15 mouse cellular contexts compared by ENCODE assay signal in genomic region chr6:83323652-83324419, GRCm38 (mm10). TPM values are rescaled to one million over a fixed set of nuclear protein-coding genes. Genes with fewer than 3 reads are reported as not detected.
DNase-seq lines count a peak whose midpoint lies in the region; ATAC-seq and TF ChIP-seq lines count a peak whose summit lies in the region.
"Had no signal": no experiment of that assay in that cellular context is flagged by ENCODE, and none has a peak within 500 bp of the region (broad histone marks: within the 10 kb centered on the region; RNA-seq: fewer than 3 reads in every experiment).

No protein-coding gene starts in this region.

- no peak for ATAC-seq in G1E (ENCODE audit: extremely low read depth, insufficient number of reproducible peaks, low FRiP score, poor library complexity, severe bottlenecking)
- peak; percentile 45 for ATAC-seq in granulocyte monocyte progenitor cell, adult 5-6 weeks (replicated peaks; ENCODE audit: poor library complexity, severe bottlenecking)
- ATAC-seq in midbrain, embryonic 15.5 days (replicated peaks) = no peak
- ATAC-seq in forebrain, postnatal 0 days = no peak

- H3K4me2 ChIP-seq in midbrain, embryonic 15.5 days = no peak overlapping the region
- no peak overlapping the region for H3K4me2 ChIP-seq in forebrain, postnatal 0 days (ENCODE audit: low read depth)
- H3K4me2 ChIP-seq: heart, embryonic 15.5 days; hindbrain, embryonic 12.5 days had no signal

- DNase-seq in A20 (ENCODE audit: low read depth, low spot score) (peak; percentile 60), G1E (ENCODE audit: low spot score) (peak; percentile 35)
- no peak for DNase-seq in left cerebral cortex, adult 2 months (ENCODE audit: extremely low spot score in 1 of 2, low spot score in 2 of 2)
- no peak for DNase-seq in forebrain, postnatal 0 days
- DNase-seq: cerebellum, adult 9-11 months; kidney, adult 18-20 months; kidney, postnatal 4 days; lung, postnatal 14 days; midbrain, embryonic 14.5 days; thymus, adult 2 months had no signal

- peaks cover 46% of the 10 kb centered on the region for H3K4me1 ChIP-seq in G1E (ENCODE audit: insufficient read depth, low read depth, low read length)
- H3K4me1 ChIP-seq in midbrain, embryonic 15.5 days = peaks cover 22% of the 10 kb centered on the region
- H3K4me1 ChIP-seq in forebrain, postnatal 0 days (ENCODE audit: insufficient read depth) = peaks cover 8% of the 10 kb centered on the region

- H3K4me3 ChIP-seq in G1E (ENCODE audit: low read depth, low read length) (peak overlapping the region; percentile 44; the same call in 1 of the 2 replicates), macrophage (ENCODE audit: inconsistent target) (no peak overlapping the region)
- H3K4me3 ChIP-seq in midbrain, embryonic 15.5 days = no peak overlapping the region
- no peak overlapping the region for H3K4me3 ChIP-seq in left cerebral cortex, adult 2 months
- no peak overlapping the region for H3K4me3 ChIP-seq in forebrain, postnatal 0 days (ENCODE audit: low read depth, low read length)
- H3K4me3 ChIP-seq: heart, embryonic 15.5 days; hindbrain, embryonic 12.5 days had no signal

- H3K9ac ChIP-seq in midbrain, embryonic 15.5 days = no peak overlapping the region
- no peak overlapping the region for H3K9ac ChIP-seq in forebrain, postnatal 0 days
- H3K9ac ChIP-seq: heart, embryonic 15.5 days; hindbrain, embryonic 12.5 days had no signal

- intact Hi-C loops in left cerebral cortex, adult 2 months (cut with DNase I) = loop anchor here (10.0 kb wide), 1 partner anchor 451 kb away; the partner anchor contains the start of gene Tex261

- peaks cover 47% of the 10 kb centered on the region for H3K79me2 ChIP-seq in macrophage (ENCODE audit: inconsistent target)

- no peak for TF ChIP-seq CTCF in G1E (IDR thresholded peaks at IDR 0.05; ENCODE audit: low read depth, low read length)
- TF ChIP-seq CTCF in left cerebral cortex, adult 2 months (IDR thresholded peaks at IDR 0.05) = no peak
- no peak for TF ChIP-seq CTCF in forebrain, postnatal 0 days (IDR thresholded peaks at IDR 0.05; ENCODE audit: low read depth)

- 5% methylated on average over 5 of the region's 8 CpGs for WGBS in macrophage (ENCODE audit: missing documents)
- 64% methylated on average over 8 of the region's 8 CpGs for WGBS in midbrain, embryonic 15.5 days
- WGBS in forebrain, postnatal 0 days = 75% methylated on average over 8 of the region's 8 CpGs

- H3K9me3 ChIP-seq in G1E (replicated peaks) = no peaks in the 10 kb centered on the region
- H3K9me3 ChIP-seq in midbrain, embryonic 15.5 days = no peaks in the 10 kb centered on the region
- no peaks in the 10 kb centered on the region for H3K9me3 ChIP-seq in forebrain, postnatal 0 days (ENCODE audit: low read length)
- H3K9me3 ChIP-seq: heart, embryonic 15.5 days; hindbrain, embryonic 12.5 days had no signal

- H3K36me3 ChIP-seq in G1E (replicated peaks) (peaks cover 26% of the 10 kb centered on the region), macrophage (ENCODE audit: inconsistent target) (peaks cover 7% of the 10 kb centered on the region; the same call in 1 of the 2 replicates)
- no peaks in the 10 kb centered on the region for H3K36me3 ChIP-seq in midbrain, embryonic 15.5 days (replicated peaks)
- no peaks in the 10 kb centered on the region; the same call in 1 of the 2 replicates for H3K36me3 ChIP-seq in forebrain, postnatal 0 days (ENCODE audit: insufficient read depth)
- H3K36me3 ChIP-seq: heart, embryonic 15.5 days; hindbrain, embryonic 12.5 days had no signal

- H3K27me3 ChIP-seq in G1E (ENCODE audit: insufficient read depth, low read length) = no peaks in the 10 kb centered on the region
- H3K27me3 ChIP-seq in midbrain, embryonic 15.5 days (replicated peaks) = no peaks in the 10 kb centered on the region
- H3K27me3 ChIP-seq in forebrain, postnatal 0 days (ENCODE audit: insufficient read depth, low read length) = no peaks in the 10 kb centered on the region
- H3K27me3 ChIP-seq: heart, embryonic 15.5 days; hindbrain, embryonic 12.5 days had no signal

- H3K27ac ChIP-seq in macrophage = peak overlapping the region; percentile 68
- H3K27ac ChIP-seq in midbrain, embryonic 15.5 days = no peak overlapping the region
- no peak overlapping the region for H3K27ac ChIP-seq in left cerebral cortex, adult 2 months
- H3K27ac ChIP-seq in forebrain, postnatal 0 days (ENCODE audit: low read depth, low read length) = no peak overlapping the region
- H3K27ac ChIP-seq: heart, embryonic 15.5 days; hindbrain, embryonic 12.5 days had no signal

RNA-seq across cellular contexts. Expression of gene Mthfd2, which starts 1.9 kb away (rescaled TPM):
- total RNA-seq in G1E (2014; fragmentation: Nextera tagmentation) (36.6 and 37.9 TPM in 2 replicates), G1E (2017) (26.2 and 31.5 TPM in 2 replicates)
- polyA plus RNA-seq in G1E (2012) (35.8 and 39.8 TPM in 2 replicates), macrophage (2018) (5.4 to 17.7 TPM (median 8.3 TPM) in 3 replicates)
- total RNA-seq in granulocyte monocyte progenitor cell, adult 5-6 weeks (2014; fragmentation: Nextera tagmentation) = 20.8 and 48.1 TPM in 2 replicates
- 31.7 and 35.6 TPM in 2 replicates for total RNA-seq in granulocyte monocyte progenitor cell, adult 5-6 weeks (2017)
- total RNA-seq in macrophage (2018; cell fraction: chromatin; rRNA removed) = 100 to 1,000 TPM in 1 of 26 experiments, 10 to 100 TPM in 15, 1 to 10 TPM in 10; 2.4 to 100 (median 21.9) TPM
- total RNA-seq in macrophage (2018; cell fraction: cytosol; rRNA removed) = 100 to 1,000 TPM in 1 of 26 experiments, 10 to 100 TPM in 12, 1 to 10 TPM in 13; 6.3 to 102 (median 34.1) TPM
- 10 to 100 TPM in 16 of 26 experiments, 1 to 10 TPM in 10; 2.6 to 88.2 (median 27.9) TPM for total RNA-seq in macrophage (2018; cell fraction: nucleus; rRNA removed)
- polyA plus RNA-seq in midbrain, embryonic 15.5 days (2015; fragmentation: Nextera tagmentation; extraction: Ambion mirVana) = 28.9 and 31.0 TPM in 2 replicates
- total RNA-seq in left cerebral cortex, adult 2 months (2021) = 1 to 10 TPM; 5.7 to 8.1 TPM
- 18.6 and 31.9 TPM in 2 replicates for total RNA-seq in forebrain, postnatal 0 days (2014; rRNA removed)
- polyA plus RNA-seq in forebrain, postnatal 0 days (2015; fragmentation: Nextera tagmentation; extraction: Ambion mirVana) = 19.0 and 21.5 TPM in 2 replicates

RNA-seq across cellular contexts. Expression of gene Mob1a, which starts 2.0 kb away (rescaled TPM):
- total RNA-seq in G1E (2014; fragmentation: Nextera tagmentation) (111 and 119 TPM in 2 replicates), G1E (2017) (236 and 238 TPM in 2 replicates)
- polyA plus RNA-seq in G1E (2012) (142 and 156 TPM in 2 replicates), macrophage (2018) (82.5 to 141 TPM (median 132 TPM) in 3 replicates)
- total RNA-seq in granulocyte monocyte progenitor cell, adult 5-6 weeks (2014; fragmentation: Nextera tagmentation) = 75.2 and 76.6 TPM in 2 replicates
- 134 and 144 TPM in 2 replicates for total RNA-seq in granulocyte monocyte progenitor cell, adult 5-6 weeks (2017)
- total RNA-seq in macrophage (2018; cell fraction: chromatin; rRNA removed) = 10 to 100 TPM; 24.9 to 83.3 (median 52.9) TPM
- total RNA-seq in macrophage (2018; cell fraction: cytosol; rRNA removed) = 100 to 1,000 TPM; 144 to 242 (median 184) TPM
- total RNA-seq in macrophage (2018; cell fraction: nucleus; rRNA removed) = 100 to 1,000 TPM in 13 of 26 experiments, 10 to 100 TPM in 13; 58.7 to 170 (median 105) TPM
- polyA plus RNA-seq in midbrain, embryonic 15.5 days (2015; fragmentation: Nextera tagmentation; extraction: Ambion mirVana) = 22.8 and 23.4 TPM in 2 replicates
- total RNA-seq in left cerebral cortex, adult 2 months (2021) = 10 to 100 TPM; 18.9 to 22.0 TPM
- total RNA-seq in forebrain, postnatal 0 days (2014; rRNA removed) = 31.0 and 32.4 TPM in 2 replicates
- polyA plus RNA-seq in forebrain, postnatal 0 days (2015; fragmentation: Nextera tagmentation; extraction: Ambion mirVana) = 9.3 and 9.5 TPM in 2 replicates

RNA-seq across cellular contexts. Expression of gene Bola3, which starts 25.1 kb away (rescaled TPM):
- total RNA-seq in G1E (2014; fragmentation: Nextera tagmentation) (191 and 283 TPM in 2 replicates), G1E (2017) (109 and 131 TPM in 2 replicates)
- polyA plus RNA-seq in G1E (2012) (60.2 and 60.6 TPM in 2 replicates), macrophage (2018) (21.1 to 56.8 TPM (median 50.5 TPM) in 3 replicates)
- 76.1 and 91.2 TPM in 2 replicates for total RNA-seq in granulocyte monocyte progenitor cell, adult 5-6 weeks (2014; fragmentation: Nextera tagmentation)
- 53.4 and 67.8 TPM in 2 replicates for total RNA-seq in granulocyte monocyte progenitor cell, adult 5-6 weeks (2017)
- total RNA-seq in macrophage (2018; cell fraction: chromatin; rRNA removed) = 10 to 100 TPM in 7 of 26 experiments, 1 to 10 TPM in 19; 1.7 to 19.7 (median 6.9) TPM
- 10 to 100 TPM; 22.0 to 49.1 (median 33.5) TPM for total RNA-seq in macrophage (2018; cell fraction: cytosol; rRNA removed)
- 10 to 100 TPM in 7 of 26 experiments, 1 to 10 TPM in 19; 1.6 to 34.3 (median 5.6) TPM for total RNA-seq in macrophage (2018; cell fraction: nucleus; rRNA removed)
- polyA plus RNA-seq in midbrain, embryonic 15.5 days (2015; fragmentation: Nextera tagmentation; extraction: Ambion mirVana) = 44.0 and 54.3 TPM in 2 replicates
- 10 to 100 TPM; 49.3 to 54.3 TPM for total RNA-seq in left cerebral cortex, adult 2 months (2021)
- 6.6 and 7.7 TPM in 2 replicates for total RNA-seq in forebrain, postnatal 0 days (2014; rRNA removed)
- polyA plus RNA-seq in forebrain, postnatal 0 days (2015; fragmentation: Nextera tagmentation; extraction: Ambion mirVana) = 50.2 and 55.7 TPM in 2 replicates

Comparison
In these comparisons a context has a peak if more than half of its experiments do, and no peak if none do; other contexts are left out.
1. DNase-seq: peak in A20 (single experiment) and G1E (single experiment); none in left cerebral cortex, adult 2 months (0 of 2) and forebrain, postnatal 0 days (single experiment).